Mouse (Mus musculus) kidney, postnatal 36 days (tissue): Measurements from ENCODE around the gene Kmt5b.
A peak's percentile ranks its signal among the peaks of the same experiment; 100 is the strongest.

Experiments used
- DNase-seq, 2 experiments: peaks; one replicate each; pipeline ENCODE4 v3.0.0; 2021 to 2022; ENCODE audit warnings: mixed read lengths in 2 of 2

Kmt5b gene

DNA sequence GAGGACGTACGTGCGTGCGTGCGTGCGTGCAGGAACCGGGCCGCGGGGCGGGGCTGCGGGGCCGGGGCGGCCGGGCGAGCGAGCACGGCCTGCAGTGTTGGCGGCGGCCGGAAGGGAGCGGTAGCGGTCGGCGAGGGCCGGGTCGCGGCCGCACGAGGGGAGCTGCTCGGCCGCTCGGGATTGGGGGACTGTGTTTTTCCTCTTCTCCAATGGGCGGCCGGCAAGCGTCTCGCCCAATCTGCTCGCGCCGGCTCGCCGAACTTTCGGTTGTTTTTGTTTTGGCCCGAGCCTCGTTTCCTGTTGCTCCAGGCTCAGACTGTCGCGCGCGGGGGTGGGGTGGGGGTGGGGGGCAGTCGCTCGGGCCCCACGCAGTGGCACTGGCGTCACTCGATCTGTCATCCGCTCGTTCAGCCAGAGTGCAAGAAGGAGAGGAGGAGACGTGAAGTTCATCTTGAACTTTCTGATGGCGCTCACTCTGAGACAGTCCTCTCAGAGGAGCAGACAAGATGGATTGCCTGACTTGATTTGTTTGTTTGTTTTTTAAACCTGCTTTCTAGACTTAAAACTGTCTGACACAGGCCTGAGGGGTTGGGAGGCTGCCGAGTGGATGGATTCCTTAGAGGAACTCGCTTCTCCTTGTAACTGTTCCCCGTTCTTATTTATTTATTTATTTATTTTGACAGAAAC is 1.6 kb downstream of the Kmt5b start:
- peak; percentile 95 to 97 for DNase-seq

DNA sequence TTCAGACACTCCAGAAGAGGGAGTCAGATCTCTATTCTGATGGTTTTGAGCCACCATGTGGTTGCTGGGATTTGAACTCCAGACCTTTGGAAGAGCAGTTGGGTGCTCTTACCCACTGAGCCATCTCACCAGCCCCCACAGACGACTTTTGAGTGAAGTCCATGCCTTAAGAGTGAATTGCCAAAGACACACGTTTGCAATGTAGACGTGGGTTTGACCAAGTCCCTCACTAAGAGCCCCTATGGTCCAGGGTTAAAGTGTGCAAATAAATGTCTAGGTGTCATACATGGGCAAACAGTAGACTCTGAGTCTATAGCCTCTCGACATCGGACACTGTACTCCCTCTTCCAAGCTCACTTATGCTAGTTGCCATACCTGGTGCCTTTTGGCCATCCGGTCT is 2.3 kb downstream of the Kmt5b start:
- DNase-seq, result no peak

DNA sequence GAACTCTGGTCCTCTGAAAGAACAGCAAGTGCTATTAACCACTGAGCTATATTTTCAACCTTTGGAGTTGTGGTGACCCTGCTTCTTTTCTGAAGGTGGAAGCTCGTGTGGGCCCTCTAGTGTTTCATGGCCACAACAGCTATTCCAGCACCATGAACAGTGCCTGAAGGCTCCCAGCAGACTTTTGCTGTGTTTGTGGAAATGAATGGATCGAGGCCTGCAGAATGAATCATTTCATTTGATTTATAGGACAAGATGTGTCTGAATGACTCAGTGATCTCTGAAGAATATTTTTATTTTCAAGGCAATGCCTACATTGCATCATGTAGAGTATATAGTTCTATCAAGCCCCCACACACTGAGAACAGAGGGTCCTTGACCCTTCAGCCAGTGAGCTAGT is 6.9 kb downstream of the Kmt5b start:
- DNase-seq, result peak; percentile 28 to 41

DNA sequence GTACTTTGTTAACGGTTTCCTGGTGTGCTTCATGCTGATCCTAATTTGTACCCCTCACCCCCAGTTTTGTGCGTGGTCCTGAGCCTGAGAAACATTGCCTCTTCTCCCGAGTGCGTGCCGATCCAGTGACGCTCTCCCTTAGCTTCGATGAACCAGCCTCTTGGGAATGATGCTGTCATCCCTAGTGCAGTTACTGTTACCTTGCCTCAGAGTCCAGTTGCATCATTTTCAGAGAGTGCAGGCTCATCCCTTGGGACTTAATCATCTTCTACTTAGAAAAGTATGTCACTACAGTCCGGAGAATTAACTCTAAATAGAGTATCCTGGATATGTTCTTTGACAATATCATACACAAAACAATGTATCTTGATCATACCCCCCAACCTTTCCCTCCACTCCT is 11.5 kb downstream of the Kmt5b start:
- no peak for DNase-seq

DNA sequence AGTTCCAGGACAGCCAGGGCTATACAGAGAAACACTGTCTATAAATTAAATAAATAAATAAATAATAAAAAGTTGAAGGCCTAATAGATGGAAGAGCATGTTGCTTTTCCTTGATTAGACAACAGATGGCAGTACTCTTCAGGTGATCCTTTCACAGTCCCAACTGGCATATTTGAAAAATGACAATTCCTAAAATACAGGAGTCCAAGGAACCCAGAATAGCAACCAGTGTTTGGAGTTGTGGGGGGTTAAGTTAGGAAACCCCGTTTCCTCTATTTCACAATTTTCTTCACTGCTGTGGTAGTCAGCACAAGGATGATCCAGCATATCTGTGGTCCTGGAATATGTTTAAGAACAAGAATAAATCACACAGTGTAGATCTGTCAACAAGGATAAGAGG is 22.9 kb downstream of the Kmt5b start:
- DNase-seq, result no peak

DNA sequence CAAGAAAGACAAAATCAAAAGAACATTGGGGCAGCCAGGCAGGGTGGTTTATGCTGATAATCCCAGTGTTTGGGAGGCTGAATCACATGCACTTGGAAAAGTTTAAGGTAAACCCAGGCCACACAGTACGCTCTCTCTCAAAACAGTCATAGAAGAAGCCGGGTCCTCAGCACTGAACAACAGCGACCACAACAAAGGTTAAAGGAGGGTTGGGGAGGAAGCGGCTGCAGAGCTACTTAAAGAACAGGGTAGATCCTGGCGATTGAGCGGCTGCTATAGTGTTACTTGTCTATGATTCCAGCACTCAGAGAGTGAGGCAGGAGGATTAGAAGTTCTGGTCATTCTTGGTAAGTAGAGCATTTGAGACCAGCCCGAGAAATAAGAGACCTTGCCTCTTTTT is 38.3 kb downstream of the Kmt5b start:
- no peak for DNase-seq

DNA sequence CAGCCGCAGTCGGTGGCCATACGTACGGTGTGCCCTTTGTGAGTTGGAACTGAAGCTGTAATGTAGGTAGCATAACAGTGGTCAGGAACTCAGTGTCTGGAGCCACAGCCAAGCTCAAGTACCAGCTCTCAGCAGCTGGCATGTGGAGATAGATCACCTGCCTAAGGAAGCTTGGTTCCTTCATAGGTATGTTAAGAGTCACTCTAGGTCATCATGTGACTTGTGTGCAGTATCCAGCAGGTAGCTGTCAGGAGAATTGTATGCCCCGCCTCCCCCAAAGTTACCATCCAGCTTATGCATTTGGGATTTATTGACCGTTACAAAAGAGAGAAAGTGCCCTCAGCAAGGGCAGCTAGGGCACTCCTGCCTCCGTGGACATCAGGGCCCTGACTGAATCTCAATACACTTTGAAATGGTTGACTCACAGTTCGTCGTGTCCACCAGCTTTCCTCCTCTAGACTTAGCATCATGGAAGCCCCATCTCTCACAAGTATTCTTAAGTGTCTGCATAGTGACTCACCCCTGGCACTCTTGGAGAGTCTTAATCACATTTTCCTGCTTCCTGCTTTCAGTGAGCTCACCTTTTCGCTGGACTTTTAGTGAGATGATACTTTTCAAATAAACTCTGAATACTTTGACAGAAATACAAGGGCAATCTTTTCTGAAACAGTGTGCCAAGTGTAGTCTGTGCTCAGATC is 43.5 kb downstream of the Kmt5b start:
- peak; percentile 17 to 28 for DNase-seq

DNA sequence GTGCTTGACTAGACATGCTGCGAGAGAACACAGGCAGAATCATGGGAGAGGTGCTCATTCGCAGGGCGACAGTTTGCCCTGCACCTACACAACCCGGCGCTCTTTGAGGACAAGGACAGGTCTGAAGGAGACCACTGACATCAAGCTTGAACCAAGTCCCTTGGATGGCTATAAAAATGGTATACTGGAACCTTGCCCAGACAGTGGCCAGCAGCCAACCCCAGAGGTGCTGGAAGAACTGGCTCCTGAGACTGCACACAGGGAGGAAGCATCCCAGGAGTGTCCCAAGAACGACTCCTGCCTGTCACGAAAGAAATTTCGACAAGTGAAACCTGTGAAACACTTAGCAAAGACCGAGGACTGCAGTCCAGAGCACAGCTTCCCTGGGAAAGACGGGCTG is 47.2 kb downstream of the Kmt5b start:
- DNase-seq, result peak; percentile 65 to 74

DNA sequence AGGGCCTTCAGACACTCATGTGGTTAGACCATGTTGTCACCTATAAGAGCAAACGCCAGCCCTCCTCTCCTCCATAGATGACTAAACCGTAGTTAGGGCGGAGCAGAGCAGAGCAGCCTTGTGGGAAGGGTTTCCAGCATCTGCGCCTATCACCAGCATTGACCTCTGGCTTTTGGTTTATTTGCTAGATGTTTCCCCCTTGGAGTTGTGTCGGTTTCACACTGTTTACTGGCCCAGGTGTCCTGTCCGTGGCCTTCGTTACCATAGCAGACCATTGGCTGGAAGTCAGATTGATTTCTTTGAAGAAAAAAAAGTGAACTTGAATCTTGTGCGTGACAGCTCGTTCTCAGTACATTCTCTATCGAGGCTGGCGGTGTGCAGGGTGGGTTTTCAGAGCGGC is 48.6 kb downstream of the Kmt5b start:
- DNase-seq, result no peak

DNA sequence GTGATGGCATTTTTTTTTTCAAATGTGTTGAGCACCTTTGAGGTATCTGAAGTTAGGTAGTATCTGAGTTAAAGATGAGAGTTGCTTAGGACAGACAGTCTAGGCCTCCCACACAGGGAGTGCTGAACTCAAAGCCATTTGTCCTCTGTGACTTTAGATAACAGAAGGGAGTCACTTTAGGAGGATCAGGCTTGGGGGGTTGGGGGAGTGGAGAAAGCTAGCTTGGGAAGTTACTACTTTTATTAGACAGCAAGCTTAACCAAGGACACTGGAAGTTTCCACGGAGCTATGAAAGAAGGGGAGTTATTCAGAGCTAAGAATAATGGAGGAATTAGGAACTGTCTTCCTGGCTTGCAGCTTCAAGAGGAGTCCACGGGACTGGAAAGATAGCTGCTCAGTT is 51.9 kb downstream of the Kmt5b start:
- no peak for DNase-seq

DNA sequence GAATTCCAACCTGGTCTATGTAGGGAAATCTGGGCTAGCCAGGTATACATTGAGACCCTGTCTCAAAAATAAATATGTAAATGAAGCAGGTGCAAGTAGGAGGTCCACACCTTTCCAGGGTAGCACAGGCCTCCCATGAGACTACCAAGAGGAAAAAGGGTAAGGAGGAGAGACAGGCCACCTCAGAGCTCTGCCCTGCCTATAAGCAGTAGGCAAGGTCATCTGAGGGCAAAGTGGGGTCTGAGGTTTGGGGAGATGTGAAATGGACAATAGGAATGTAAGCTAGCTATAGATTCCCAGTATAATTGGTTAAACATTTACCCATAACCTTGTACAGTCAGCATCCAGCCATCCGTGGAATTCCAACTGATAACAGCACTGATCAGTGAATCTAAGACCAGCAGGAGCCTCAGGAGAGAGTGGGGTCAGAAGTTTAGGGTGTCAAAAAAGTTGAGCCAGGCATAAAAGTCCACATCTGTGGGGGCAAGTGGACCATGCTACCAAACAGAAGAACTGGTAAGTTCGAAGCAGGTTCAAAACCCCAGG is 52.8 kb downstream of the Kmt5b start:
- no peak for DNase-seq

DNA sequence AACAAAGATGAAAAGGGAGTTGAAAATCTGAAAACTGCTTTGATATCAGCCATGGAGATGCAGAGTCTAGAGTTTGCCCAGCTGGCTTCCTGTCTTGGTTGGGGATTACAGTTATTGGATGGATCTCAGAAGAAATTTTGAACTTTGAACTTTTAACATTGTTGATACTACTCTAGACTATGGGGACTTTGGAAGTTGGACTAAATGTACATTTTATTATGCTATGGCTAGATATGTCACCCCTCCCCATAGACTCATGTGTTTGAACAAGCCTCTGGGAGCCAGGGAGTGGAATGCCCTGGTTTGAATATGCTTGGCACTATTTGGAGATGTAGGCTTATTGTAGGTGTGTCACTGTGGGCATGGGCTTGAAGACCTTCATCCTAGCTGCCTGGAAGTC is 57.8 kb downstream of the Kmt5b start:
- DNase-seq, result no peak

DNA sequence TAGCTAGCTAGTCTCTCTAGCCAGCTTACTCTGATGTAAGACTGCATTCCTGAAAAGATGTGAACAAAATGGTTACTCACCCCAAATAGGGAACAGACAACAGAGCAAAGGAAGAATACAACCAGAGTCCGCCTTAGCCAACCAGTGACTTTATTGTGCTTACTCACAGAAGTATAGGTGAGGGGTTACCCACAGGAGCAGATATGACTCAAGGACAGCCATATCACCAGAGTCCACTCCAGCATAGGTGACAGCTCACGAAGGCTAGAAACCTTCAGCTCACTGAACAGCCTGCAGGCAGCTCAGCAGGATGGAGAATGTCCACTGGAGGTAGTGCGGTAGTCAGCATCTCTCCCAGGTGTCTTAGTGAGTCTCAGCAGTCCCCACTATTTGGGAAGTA is 62.6 kb downstream of the Kmt5b start:
- DNase-seq, result no peak

DNA sequence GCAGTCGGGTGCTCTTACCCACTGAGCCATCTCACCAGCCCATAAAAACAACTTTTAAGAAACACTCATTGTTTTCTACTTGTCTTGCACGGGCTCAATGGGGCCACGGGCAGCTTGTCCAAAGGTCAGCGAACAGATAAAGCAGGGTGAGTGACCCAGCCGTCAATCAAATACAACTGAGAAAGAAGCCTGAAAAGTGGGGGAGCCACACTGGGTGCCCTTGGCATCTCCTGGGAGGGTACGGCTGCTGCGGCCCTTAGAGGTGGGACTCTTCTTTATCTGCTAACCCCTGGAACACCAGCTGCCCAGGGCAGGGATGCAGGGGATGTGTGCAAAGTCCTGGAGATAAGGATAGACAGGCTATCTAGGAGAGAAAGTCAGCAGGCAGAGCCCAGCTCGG is 64.5 kb downstream of the Kmt5b start:
- DNase-seq, result peak; percentile 60 to 69

DNA sequence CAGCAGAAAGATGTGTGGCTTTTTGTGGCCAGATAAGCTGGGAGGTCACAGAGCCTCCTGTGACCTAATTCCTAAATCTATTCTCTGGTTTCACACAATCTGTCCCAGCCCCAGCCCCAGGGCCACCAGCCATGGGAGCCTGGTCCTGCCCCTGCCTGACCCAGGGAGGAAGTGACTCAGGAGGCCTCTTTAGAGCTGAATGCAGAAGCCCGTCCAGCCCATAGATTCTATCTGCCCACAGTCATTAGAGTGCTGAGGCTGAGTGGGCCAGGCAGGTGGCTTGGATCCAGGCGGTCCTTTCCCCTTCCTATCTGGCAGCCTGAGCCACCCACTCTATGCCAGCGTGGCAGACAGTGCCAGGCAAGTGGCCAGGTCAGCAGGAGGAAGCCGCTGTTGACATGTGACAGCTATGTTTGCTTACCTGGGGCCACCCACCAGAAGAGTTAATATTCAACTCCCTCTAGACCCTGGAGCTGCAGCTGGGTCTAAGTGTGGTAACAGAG is 65.7 kb downstream of the Kmt5b start:
- DNase-seq, result peak; percentile 90 to 94

DNA sequence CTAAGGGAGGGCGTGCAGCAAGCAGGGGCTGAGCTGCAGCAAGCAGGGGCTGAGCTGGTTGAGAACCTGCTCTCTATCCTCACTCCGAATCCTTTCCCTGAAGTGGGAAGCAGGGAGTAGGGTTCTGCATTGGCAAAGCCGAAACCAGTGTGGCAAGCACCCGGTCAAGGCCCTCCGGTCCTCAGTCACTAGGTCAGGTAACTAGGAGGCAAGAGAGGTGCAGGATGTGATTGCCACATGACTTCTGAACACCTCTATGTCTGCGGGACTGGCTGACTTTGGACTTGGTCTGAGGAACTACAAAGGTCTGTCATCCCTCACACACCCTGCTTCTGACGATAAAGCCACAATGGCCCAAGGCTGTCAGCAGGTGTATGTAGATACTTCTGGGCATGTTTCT is 67.1 kb downstream of the Kmt5b start:
- DNase-seq, result peak; percentile 27 to 29

DNA sequence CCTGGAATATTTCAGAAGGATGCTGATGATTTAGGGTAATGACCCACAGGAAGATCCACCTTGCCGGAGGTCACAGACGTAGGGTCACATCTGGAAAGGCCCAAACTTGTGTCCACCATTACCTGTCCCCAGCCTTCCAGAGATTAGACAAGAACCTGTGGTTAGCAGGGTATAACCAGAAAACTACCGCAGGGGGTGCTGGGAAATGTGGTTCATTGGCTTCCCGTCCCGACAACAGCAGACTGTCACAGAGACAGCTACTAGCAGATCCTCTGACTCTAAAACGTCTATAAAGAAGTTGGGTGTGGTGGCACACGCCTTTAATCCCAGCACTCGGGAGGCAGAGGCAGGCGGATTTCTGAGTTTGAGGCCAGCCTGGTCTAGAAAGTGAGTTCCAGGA is 69.6 kb downstream of the Kmt5b start:
- no peak for DNase-seq

DNA sequence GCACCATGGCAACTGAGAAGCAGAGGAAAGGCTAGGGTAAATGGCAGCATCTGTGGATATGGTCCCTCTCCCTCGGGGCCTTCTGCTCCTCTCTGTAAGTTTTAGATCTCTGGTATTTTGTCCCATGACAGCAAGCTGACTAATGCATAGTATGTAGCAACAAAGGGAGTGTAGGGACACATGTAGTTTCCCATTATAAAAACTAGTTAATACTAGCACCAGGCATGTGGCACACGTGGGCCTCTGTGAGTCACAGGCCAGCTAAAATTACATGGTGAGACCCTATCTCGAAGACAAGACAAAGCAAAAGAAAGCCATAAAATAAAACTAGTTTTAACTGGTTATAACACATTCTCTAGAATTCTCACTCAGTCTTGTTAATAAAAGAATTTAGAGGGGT is 71.7 kb downstream of the Kmt5b start:
- DNase-seq, result no peak

DNA sequence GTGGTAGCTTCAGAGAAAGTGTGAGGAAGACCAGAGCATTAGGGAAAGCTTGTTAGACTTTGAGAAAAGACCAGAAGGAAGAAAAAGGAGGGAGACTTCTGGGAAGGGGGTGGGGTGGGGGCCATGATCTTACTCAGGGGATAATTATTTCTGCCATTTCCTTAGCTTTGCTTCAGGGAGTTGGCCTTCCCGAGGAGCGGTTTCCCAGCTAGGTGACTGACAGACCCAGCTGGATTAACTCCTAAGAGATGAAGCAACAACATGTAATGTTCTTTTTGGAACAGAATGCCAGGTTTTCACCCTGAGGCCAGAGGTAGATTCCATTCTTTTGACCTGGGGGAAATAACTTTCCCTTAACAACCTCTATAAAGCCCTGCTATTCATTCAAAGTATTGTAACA is 72.5 kb downstream of the Kmt5b start:
- no peak for DNase-seq

DNA sequence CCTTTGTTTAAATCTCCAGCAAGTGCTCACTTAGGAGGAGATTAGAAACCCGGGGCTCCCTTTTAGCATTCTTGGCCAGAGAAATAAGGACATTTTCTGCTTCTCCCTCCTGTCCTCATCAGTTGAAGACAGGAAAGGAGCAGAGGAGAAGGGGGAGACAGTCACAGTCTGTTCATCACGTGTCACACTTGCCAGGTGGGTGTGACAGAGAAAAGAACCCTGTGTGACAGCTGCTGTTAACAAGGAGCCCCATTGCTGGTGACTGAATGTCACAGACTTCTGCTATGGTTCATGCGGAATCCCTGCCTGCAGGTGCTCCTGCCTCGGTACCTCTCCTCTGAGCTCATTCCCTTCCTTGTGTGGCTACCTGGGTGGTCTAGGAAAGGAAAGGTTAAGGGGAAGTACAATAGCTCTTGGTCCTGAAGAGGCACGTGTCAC is 73.0 kb downstream of the Kmt5b start:
- DNase-seq, result no peak

DNA sequence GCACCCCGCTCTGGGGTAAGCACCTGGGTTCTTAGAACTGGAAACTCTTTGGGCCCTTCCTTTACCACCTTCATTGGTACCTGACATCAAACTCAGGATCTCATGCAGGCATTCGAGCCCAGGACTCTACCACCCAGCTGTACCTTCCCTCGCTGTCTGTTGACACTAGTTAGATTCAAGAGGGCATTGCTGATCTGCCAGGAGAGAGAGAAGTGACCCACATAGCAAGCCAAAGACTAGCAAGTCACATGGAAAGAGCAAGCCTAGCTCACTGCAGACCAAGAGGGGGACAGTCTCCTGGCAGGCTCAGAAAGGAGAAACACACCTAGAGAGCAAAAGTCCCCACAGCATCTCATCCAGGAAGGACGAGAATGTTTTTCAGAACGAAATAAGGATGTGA is 73.5 kb downstream of the Kmt5b start:
- no peak for DNase-seq

DNA sequence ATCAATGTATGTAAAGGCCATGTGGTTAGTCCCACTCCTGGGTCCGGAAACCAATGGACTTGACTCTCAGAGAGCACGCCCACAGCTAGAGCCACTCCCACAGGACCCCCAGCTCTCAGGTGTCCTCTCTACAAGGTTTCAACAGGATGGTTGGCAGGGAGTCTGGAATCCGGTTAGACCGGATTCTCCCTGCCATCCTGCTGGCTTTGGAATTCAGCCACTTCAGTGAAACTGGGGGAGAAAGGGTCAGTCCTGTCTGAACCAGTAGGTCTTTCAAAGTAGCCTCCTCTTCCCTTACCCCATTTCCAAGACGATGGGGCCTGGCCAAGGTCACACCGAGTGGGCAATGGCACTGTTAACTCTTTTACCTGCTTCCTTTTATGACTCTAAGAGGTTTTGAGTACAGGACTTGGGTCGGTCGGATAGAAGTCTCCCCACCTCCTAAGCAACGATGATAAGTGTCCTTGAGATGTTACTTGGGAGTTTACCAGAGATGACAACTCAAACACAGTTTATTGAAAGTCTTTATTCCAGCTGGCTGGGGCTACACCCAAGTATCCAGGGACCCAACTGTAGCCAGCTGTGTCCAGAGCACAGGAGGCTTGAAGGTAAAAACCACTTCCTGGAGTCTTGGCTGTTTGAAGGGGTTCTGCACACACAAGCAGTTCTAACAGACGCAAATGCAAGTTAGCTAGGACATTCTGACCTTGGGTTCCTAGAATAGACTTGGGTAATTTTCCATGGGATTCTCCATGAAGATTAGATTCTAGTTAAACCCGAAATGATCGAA is 75.3 kb downstream of the Kmt5b start:
- peak; percentile 65 to 78 for DNase-seq

DNA sequence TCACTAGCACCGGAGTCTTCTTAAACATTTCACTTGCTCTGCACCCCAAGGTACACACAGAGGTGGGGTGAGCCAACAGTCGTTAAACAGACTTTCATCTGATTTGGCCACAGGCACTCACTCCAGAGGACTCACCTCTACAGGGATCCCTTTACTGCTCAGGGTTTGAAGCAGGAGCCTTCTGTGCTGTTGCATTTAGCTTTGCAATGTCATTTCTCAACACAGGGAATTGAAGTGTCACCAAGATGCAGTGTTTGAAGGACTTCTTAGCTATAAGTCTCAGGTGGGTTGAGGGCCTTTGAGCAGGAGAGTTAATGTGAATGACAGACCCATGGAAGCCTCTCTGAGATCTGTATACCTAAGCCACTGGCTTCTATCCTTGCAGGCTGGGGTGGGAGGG is 76.4 kb downstream of the Kmt5b start:
- no peak for DNase-seq
